Mouse (Mus musculus) heart, adult 2 months (tissue): ENCODE data around the gene Olfr329-ps. TPM values are rescaled to one million over a fixed set of nuclear protein-coding genes. Genes with fewer than 3 reads are reported as not detected.

ENCODE experiments used
- DNase-seq, 2 experiments: peaks; one replicate each; pipeline ENCODE4 v3.0.0; 2021
- H3K27ac ChIP-seq: fragments of 200-600 bp; 2 replicates; pipeline ENCODE4 v1.8.1; 2022
- H3K27me3 ChIP-seq: fragments of 200-500 bp; 2 replicates; pipeline ENCODE4 v1.6.1; 2012; ENCODE audit warnings: mild to moderate bottlenecking, low read length, inconsistent platforms, mixed read lengths; ENCODE audit not compliant: control insufficient read depth, insufficient read depth
- H3K36me3 ChIP-seq: fragments of 200-500 bp; 2 replicates; pipeline ENCODE4 v1.6.1; 2012; ENCODE audit warnings: low read length, inconsistent platforms; ENCODE audit not compliant: control insufficient read depth, insufficient read depth
- H3K4me1 ChIP-seq: fragments of 200-500 bp; 2 replicates; pipeline ENCODE4 v1.6.1; 2011; ENCODE audit warnings: low read length; ENCODE audit not compliant: control insufficient read depth, insufficient read depth
- H3K4me3 ChIP-seq: fragments of 200-600 bp; 2 replicates; pipeline ENCODE4 v1.8.1; 2022
- H3K79me2 ChIP-seq: fragments of 200-500 bp; replicated peaks from 2 replicates; pipeline ENCODE4 v1.6.1; 2012; ENCODE audit warnings: mild to moderate bottlenecking, inconsistent platforms, low read length, moderate library complexity, mixed read lengths; ENCODE audit not compliant: control insufficient read depth, insufficient read depth
- H3K9ac ChIP-seq: fragments of 200-500 bp; 2 replicates; pipeline ENCODE4 v1.6.1; 2012; ENCODE audit warnings: low read depth, mild to moderate bottlenecking, control low read depth, inconsistent platforms, low read length, mixed read lengths
- CTCF ChIP-seq: fragments of 200-600 bp; IDR thresholded peaks from 2 replicates; pipeline ENCODE4 v1.8.1; 2022; ENCODE audit warnings: antibody characterized with exemption, mild to moderate bottlenecking, moderate library complexity
- EP300 ChIP-seq: fragments of 200-500 bp; IDR thresholded peaks from 2 replicates; pipeline ENCODE4 v1.6.1; 2011; ENCODE audit warnings: low read depth, low read length, control low read depth; ENCODE audit not compliant: insufficient read depth
- POLR2A ChIP-seq: fragments of 200-500 bp; IDR thresholded peaks from 2 replicates; pipeline ENCODE4 v1.6.1; 2011; ENCODE audit warnings: mild to moderate bottlenecking, low read depth, low read length, control low read depth; ENCODE audit not compliant: insufficient read depth
- WGBS: fragments of 180-500 bp; shearing (Covaris S2); methylation state at CpG from one replicate; pipeline ENCODE4 v1.1.7; 2018; 5-methylcytosine and 5-hydroxymethylcytosine counted together
- intact Hi-C: fragments of 180-260 bp; cut with DNase I; formaldehyde crosslinking; loops from one replicate; pipeline ENCODE4 v1.15.1; 2025
- polyA plus RNA-seq: library from polyadenylated mRNA; depleted of rRNA; stranded (reverse); fragments of >200 nt; gene quantifications from 2 replicates; pipeline ENCODE4 v1.2.3, GENCODE M21; 2012; rRNA removed
- total RNA-seq, 2 experiments: library from RNA; stranded (reverse); gene quantifications; 2 replicates each; pipeline ENCODE4 v1.2.3; 2021

The Olfr329-ps gene
- total and polyA plus RNA-seq, 3 experiments = 0.27 TPM; not detected in 2

DNA sequence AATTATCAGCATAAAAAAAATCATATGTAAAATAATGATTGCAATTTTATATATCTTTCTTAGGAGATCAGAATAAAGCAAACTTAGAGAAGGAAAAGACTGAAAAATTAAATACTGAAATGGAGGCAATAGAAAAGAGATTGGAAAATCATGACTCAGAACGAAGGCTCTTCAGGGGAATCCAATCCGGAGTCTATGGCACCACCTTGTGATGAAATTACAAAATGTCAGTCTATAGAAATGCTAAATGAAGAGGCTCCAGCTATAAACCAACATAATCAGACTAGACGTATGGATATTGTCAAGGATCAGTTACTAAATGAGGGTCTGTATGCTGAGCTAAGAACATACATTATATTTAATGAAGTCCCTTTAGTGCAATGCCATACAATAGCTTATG lies 46.9 kb downstream of the Olfr329-ps start:
- no peak for DNase-seq
- Histone ChIP-seq H3K9ac (no peak overlapping the region), H3K27me3 (no peaks in the 10 kb centered on the region), H3K4me1 (no peaks in the 10 kb centered on the region), H3K36me3 (no peaks in the 10 kb centered on the region), H3K27ac (no peak overlapping the region; the same call in 1 of the 2 replicates), H3K4me3 (no peak overlapping the region), H3K79me2 (no peaks in the 10 kb centered on the region)
- WGBS = 34% methylated on average over 3 of the region's 3 CpGs
- intact Hi-C loops = loop anchor here (1.0 to 10.0 kb wide), 3 partner anchors 96 to 198 kb away; partner anchors contain the start of gene Olfr323
- TF ChIP-seq POLR2A (no peak), CTCF (peak; percentile 60)

DNA sequence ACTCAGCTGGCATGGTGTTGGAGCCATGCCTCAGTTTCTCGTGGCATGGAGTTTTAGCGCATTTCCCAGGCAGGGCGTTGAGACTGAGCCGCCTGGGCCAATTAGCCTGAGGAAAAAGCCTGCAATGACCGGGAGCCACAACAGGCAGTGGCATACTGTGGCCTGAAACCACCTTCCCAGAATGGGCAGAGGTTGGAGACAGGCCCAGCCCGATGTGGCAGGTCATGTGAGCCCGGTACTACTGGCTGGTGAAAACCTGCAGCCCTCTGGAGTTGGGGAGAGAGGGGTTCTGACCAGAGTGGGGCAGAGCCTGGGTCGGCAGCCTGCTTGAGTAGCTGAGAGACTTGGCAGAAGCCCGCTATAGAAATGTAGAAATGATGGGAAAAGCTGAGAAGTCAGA lies 47.5 kb downstream of the Olfr329-ps start:
- WGBS = 50% methylated on average over 9 of the region's 9 CpGs
- TF ChIP-seq EP300 (no peak), POLR2A (no peak), CTCF (no peak)
- DNase-seq = peak; percentile 48 to 67
- Histone ChIP-seq H3K27me3 (no peaks in the 10 kb centered on the region), H3K36me3 (no peaks in the 10 kb centered on the region), H3K79me2 (no peaks in the 10 kb centered on the region), H3K4me3 (no peak overlapping the region), H3K4me1 (no peaks in the 10 kb centered on the region), H3K9ac (no peak overlapping the region), H3K27ac (no peak overlapping the region; the same call in 1 of the 2 replicates)
- intact Hi-C loops = loop anchor here (1.0 to 10.0 kb wide), 3 partner anchors 96 to 197 kb away; partner anchors contain the start of gene Olfr323

DNA sequence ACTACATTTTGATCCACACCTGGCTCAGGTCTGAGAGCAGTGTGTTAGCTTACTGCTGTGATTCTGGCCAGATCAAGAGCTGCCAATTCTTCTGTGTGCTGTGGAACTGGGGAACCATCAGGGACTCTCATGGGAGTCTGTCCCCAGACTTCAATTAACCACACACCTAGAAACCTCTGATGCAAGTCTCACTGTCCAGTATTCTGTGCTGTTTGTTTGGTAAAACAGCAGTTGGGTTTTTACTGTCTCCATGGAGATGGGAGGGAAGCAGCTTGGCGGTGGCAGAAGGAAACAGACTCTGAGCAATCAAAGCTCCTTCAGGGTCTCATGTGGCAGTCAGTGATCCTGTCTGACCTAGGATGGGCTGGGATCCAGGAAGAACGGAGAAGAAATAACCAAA lies 53.8 kb downstream of the Olfr329-ps start, which contains the start of gene Olfr332:
TSS of gene Olfr332 (minus strand) at position 101 of the 400 bp plus-strand sequence.
- Histone ChIP-seq H3K36me3 (no peaks in the 10 kb centered on the region), H3K4me1 (no peaks in the 10 kb centered on the region), H3K4me3 (no peak within 1 kb of the TSS), H3K79me2 (no peaks in the 10 kb centered on the region), H3K27ac (no peak within 1 kb of the TSS), H3K27me3 (no peaks in the 10 kb centered on the region), H3K9ac (no peak within 1 kb of the TSS)
- DNase-seq = no peak
- 57% methylated on average over 2 of the region's 2 CpGs for WGBS
- intact Hi-C loops = loop anchor here (10.0 kb wide), 1 partner anchor 142 kb away; the partner anchor contains the start of gene Olfr323
- TF ChIP-seq CTCF (no peak), EP300 (no peak), POLR2A (no peak)

Other genes with a start within 250 kb of the Olfr329-ps start
- 1 to 10 TPM; 3.1 to 4.4 TPM for gene Zfp692, start 239.4 kb downstream of the Olfr329-ps start, total RNA-seq
- 9.8 and 11.3 TPM in 2 replicates for gene Zfp692, start 239.4 kb downstream of the Olfr329-ps start, polyA plus RNA-seq
- 10 to 100 TPM; 41.9 to 48.7 TPM for gene Zfp672, start 216.1 kb downstream of the Olfr329-ps start, total RNA-seq
- 33.8 and 38.4 TPM in 2 replicates for gene Zfp672, start 216.1 kb downstream of the Olfr329-ps start, polyA plus RNA-seq
- gene Sh3bp5l, start 215.7 kb downstream of the Olfr329-ps start, total RNA-seq = 10 to 100 TPM; 28.4 to 33.9 TPM
- 22.8 and 30.4 TPM in 2 replicates for gene Sh3bp5l, start 215.7 kb downstream of the Olfr329-ps start, polyA plus RNA-seq
- gene Lypd8, start 167.4 kb downstream of the Olfr329-ps start, total RNA-seq = not detected
- gene Lypd8, start 167.4 kb downstream of the Olfr329-ps start, polyA plus RNA-seq = 0.56 and 0.62 TPM in 2 replicates
- gene 1810065E05Rik, start 125.3 kb downstream of the Olfr329-ps start, total RNA-seq = not detected
- not detected in 2 replicates for gene 1810065E05Rik, start 125.3 kb downstream of the Olfr329-ps start, polyA plus RNA-seq
- gene Gm12253, start 113.9 kb downstream of the Olfr329-ps start, total RNA-seq = not detected
- gene Gm12253, start 113.9 kb downstream of the Olfr329-ps start, polyA plus RNA-seq = not detected in 2 replicates
- not detected for gene Lypd9, start 93.5 kb downstream of the Olfr329-ps start, total RNA-seq
- gene Lypd9, start 93.5 kb downstream of the Olfr329-ps start, polyA plus RNA-seq = not detected in 2 replicates
- not detected for gene Olfr30, start 84.2 kb downstream of the Olfr329-ps start, total RNA-seq
- not detected in 2 replicates for gene Olfr30, start 84.2 kb downstream of the Olfr329-ps start, polyA plus RNA-seq
- not detected for gene Olfr332, start 53.9 kb downstream of the Olfr329-ps start, total RNA-seq
- not detected in 2 replicates for gene Olfr332, start 53.9 kb downstream of the Olfr329-ps start, polyA plus RNA-seq
- gene Olfr331, start 43.9 kb downstream of the Olfr329-ps start, total RNA-seq = not detected
- not detected in 2 replicates for gene Olfr331, start 43.9 kb downstream of the Olfr329-ps start, polyA plus RNA-seq
- not detected for gene Olfr330, start 11.6 kb downstream of the Olfr329-ps start, total RNA-seq
- not detected in 2 replicates for gene Olfr330, start 11.6 kb downstream of the Olfr329-ps start, polyA plus RNA-seq
- not detected for gene Olfr328, start 9.2 kb upstream of the Olfr329-ps start, total RNA-seq
- not detected in 2 replicates for gene Olfr328, start 9.2 kb upstream of the Olfr329-ps start, polyA plus RNA-seq
- not detected for gene Olfr224, start 24.1 kb upstream of the Olfr329-ps start, total RNA-seq
- 0.61 and 1.3 TPM in 2 replicates for gene Olfr224, start 24.1 kb upstream of the Olfr329-ps start, polyA plus RNA-seq
- not detected for gene Olfr325, start 31.3 kb upstream of the Olfr329-ps start, total RNA-seq
- gene Olfr325, start 31.3 kb upstream of the Olfr329-ps start, polyA plus RNA-seq = not detected in 2 replicates
- gene Olfr324, start 48.7 kb upstream of the Olfr329-ps start, total RNA-seq = not detected
- not detected in 2 replicates for gene Olfr324, start 48.7 kb upstream of the Olfr329-ps start, polyA plus RNA-seq
- 10 to 100 TPM in 1 of 2 experiments, 1 to 10 TPM in 1; 7.6 to 11.4 TPM for gene 2210407C18Rik, start 69.7 kb upstream of the Olfr329-ps start, total RNA-seq
- gene 2210407C18Rik, start 69.7 kb upstream of the Olfr329-ps start, polyA plus RNA-seq = 1.5 and 3.6 TPM in 2 replicates
- not detected for gene Olfr323, start 84.1 kb upstream of the Olfr329-ps start, total RNA-seq
- gene Olfr323, start 84.1 kb upstream of the Olfr329-ps start, polyA plus RNA-seq = not detected in 2 replicates
- under 1 TPM in 1 of 2 experiments, not detected in 1; 0.20 TPM for gene Trim58, start 94.0 kb upstream of the Olfr329-ps start, total RNA-seq
- gene Trim58, start 94.0 kb upstream of the Olfr329-ps start, polyA plus RNA-seq = 0.06 TPM in 1 of 2 replicates, not detected in the other
- not detected for gene Olfr322, start 112.4 kb upstream of the Olfr329-ps start, total RNA-seq
- gene Olfr322, start 112.4 kb upstream of the Olfr329-ps start, polyA plus RNA-seq = not detected in 2 replicates
- gene Olfr320, start 134.7 kb upstream of the Olfr329-ps start, total RNA-seq = not detected
- gene Olfr320, start 134.7 kb upstream of the Olfr329-ps start, polyA plus RNA-seq = not detected in 2 replicates
- gene Olfr319, start 152.7 kb upstream of the Olfr329-ps start, total RNA-seq = not detected
- not detected in 2 replicates for gene Olfr319, start 152.7 kb upstream of the Olfr329-ps start, polyA plus RNA-seq
- gene Olfr318, start 177.6 kb upstream of the Olfr329-ps start, total RNA-seq = not detected
- gene Olfr318, start 177.6 kb upstream of the Olfr329-ps start, polyA plus RNA-seq = not detected in 2 replicates
- gene Olfr317, start 192.8 kb upstream of the Olfr329-ps start, total RNA-seq = not detected
- gene Olfr317, start 192.8 kb upstream of the Olfr329-ps start, polyA plus RNA-seq = not detected in 2 replicates
- not detected for gene Olfr316, start 206.3 kb upstream of the Olfr329-ps start, total RNA-seq
- not detected in 2 replicates for gene Olfr316, start 206.3 kb upstream of the Olfr329-ps start, polyA plus RNA-seq
- gene Olfr315, start 226.8 kb upstream of the Olfr329-ps start, total RNA-seq = not detected
- not detected in 2 replicates for gene Olfr315, start 226.8 kb upstream of the Olfr329-ps start, polyA plus RNA-seq
- not detected for gene Olfr314, start 236.5 kb upstream of the Olfr329-ps start, total RNA-seq
- not detected in 2 replicates for gene Olfr314, start 236.5 kb upstream of the Olfr329-ps start, polyA plus RNA-seq